In genomic region chr2:167062965-167063880, GRCm38 (mm10) we compare ENCODE assay signal across 8 mouse cellular contexts. TPM values are rescaled to one million over a fixed set of nuclear protein-coding genes. Genes with fewer than 3 reads are reported as not detected.
DNase-seq lines count a peak whose midpoint lies in the region; ATAC-seq lines count a peak whose summit lies in the region.

Gene Znfx1, minus strand, starts transcription at chr2:167063015.

- H3K27ac ChIP-seq in hindbrain, embryonic 14.5 days: peak within 1 kb of the TSS; percentile 89

- peak; percentile 92 for ATAC-seq in hindbrain, embryonic 14.5 days (ENCODE audit: low FRiP score)

- WGBS in hindbrain, embryonic 14.5 days: under 1% methylated on average over 54 of the region's 57 CpGs

- peaks cover 31% of the 10 kb centered on the region for H3K36me3 ChIP-seq in hindbrain, embryonic 14.5 days (replicated peaks; ENCODE audit: control insufficient read depth, insufficient read depth)

- H3K4me1 ChIP-seq in hindbrain, embryonic 14.5 days (replicated peaks; ENCODE audit: control insufficient read depth, insufficient read depth, low read length): peaks cover 27% of the 10 kb centered on the region

- H3K9ac ChIP-seq in hindbrain, embryonic 14.5 days: peak within 1 kb of the TSS; percentile 85

- DNase-seq in NIH3T3 (ENCODE audit: low read depth): peak; percentile 98
- DNase-seq in cerebellum, postnatal 14 days: peak; percentile 99
- peak; percentile 95 to 96 for DNase-seq in frontal cortex, postnatal 25 days (ENCODE audit: low spot score in 2 of 2)
- DNase-seq in hindbrain, embryonic 14.5 days (ENCODE audit: low spot score): peak; percentile 98
- peak; percentile 96 for DNase-seq in layer of hippocampus, postnatal 36 days
- peak; percentile 97 for DNase-seq in lung, postnatal 36 days
- peak; percentile 97 for DNase-seq in retina, postnatal 1 day
- peak; percentile 94 to 97 for DNase-seq in urinary bladder, adult 18-20 months (ENCODE audit: low spot score in 2 of 2)

- H3K4me3 ChIP-seq in hindbrain, embryonic 14.5 days (replicated peaks; ENCODE audit: low read length): peak within 1 kb of the TSS; percentile 88

- H3K9me3 ChIP-seq in hindbrain, embryonic 14.5 days (ENCODE audit: control insufficient read depth, low read length): no peaks in the 10 kb centered on the region

- peak within 1 kb of the TSS; percentile 83 for H3K4me2 ChIP-seq in hindbrain, embryonic 14.5 days (replicated peaks)

- H3K27me3 ChIP-seq in hindbrain, embryonic 14.5 days (ENCODE audit: control insufficient read depth, insufficient read depth, low read length): no peaks in the 10 kb centered on the region

RNA-seq across cellular contexts. Expression of gene Znfx1, which starts in this region (rescaled TPM):
- polyA plus RNA-seq in hindbrain, embryonic 14.5 days (2014; fragmentation: Nextera tagmentation; extraction: Ambion mirVana): 8.7 and 9.8 TPM in 2 replicates
- 10 to 100 TPM; 42.7 to 49.1 TPM for total RNA-seq in layer of hippocampus, postnatal 36 days (2021)

Comparison
In these comparisons a context has a peak if more than half of its experiments do, and no peak if none do; other contexts are left out.
1. Peak in every context shown above with its lines: DNase-seq, ATAC-seq, H3K4me3 ChIP-seq and H3K27ac ChIP-seq.